Mouse (Mus musculus) monocyte, adult 5-6 weeks (primary cell): ENCODE results near the gene Pomt1. TPM values are rescaled to one million over a fixed set of nuclear protein-coding genes. Genes with fewer than 3 reads are reported as not detected.
A peak's percentile ranks its signal among the peaks of the same experiment; 100 is the strongest.

Experiments
- ATAC-seq: fragments of 153-309, 156-312 bp; replicated peaks from 2 replicates; pipeline ENCODE4 v1.8.0; 2017; ENCODE audit warnings: mild to moderate bottlenecking; ENCODE audit not compliant: low TSS enrichment, insufficient number of reproducible peaks, severe bottlenecking, poor library complexity, low FRiP score
- total RNA-seq: library from RNA; stranded (forward); fragments of 200-1000, 200-491, 200-594 nt; gene quantifications from 3 replicates; pipeline ENCODE4 v1.2.3, GENCODE M21; 2017

Pomt1 gene
- total RNA-seq, 1 experiment from 2014 or later = 8.4 TPM

DNA sequence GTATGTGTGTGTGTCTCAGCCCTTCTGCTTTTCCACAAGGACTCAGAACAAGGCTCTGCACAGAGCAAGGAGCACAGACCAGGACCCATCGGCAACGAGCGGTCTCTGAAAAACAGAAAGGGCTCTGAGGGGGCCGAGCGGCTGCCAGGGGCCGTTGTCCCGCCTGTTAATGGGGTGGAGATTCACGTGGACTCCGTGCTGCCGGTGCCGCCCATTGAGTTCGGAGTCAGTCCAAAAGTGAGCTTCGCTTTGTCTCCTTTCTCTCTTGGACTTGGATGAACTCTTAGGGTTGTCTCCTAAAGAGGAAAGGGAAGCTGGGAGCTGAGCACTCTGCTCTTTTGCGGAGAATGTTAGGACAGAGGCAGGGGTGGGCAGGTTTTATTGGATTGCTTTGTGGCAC, 16.9 kb upstream of the Pomt1 start:
- no peak for ATAC-seq

GRCm38 (mm10) chr2:32220021-32220420, 16.4 kb upstream of the Pomt1 start:
- ATAC-seq = no peak

- no peak for ATAC-seq
Measured at GRCm38 (mm10) chr2:32220969-32221368, 15.4 kb upstream of the Pomt1 start.

DNA sequence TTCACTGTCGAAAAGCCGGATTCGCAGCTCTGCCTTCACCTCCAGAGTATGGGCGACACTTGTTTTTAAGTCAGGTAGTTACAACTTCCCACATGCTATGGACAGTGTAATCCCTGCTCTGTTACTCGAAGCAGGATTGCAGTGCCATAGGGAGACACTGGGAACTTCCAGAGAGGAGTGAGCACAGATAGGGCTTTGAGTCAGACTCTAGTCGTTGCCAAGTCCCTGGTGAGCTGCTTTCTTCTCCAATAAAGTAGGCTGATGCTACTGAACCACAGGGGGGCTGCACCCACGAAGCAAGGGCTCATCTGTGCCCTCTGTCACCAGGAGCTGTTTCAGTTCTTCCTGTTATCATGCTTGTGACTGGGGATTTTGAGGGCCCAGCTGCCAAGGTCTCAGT, 14.8 kb upstream of the Pomt1 start:
- ATAC-seq = no peak

- ATAC-seq = no peak
Measured at GRCm38 (mm10) chr2:32222057-32222456, 14.3 kb upstream of the Pomt1 start.

GRCm38 (mm10) chr2:32235433-32235832, 957 bp upstream of the Pomt1 start:
- ATAC-seq = no peak

DNA sequence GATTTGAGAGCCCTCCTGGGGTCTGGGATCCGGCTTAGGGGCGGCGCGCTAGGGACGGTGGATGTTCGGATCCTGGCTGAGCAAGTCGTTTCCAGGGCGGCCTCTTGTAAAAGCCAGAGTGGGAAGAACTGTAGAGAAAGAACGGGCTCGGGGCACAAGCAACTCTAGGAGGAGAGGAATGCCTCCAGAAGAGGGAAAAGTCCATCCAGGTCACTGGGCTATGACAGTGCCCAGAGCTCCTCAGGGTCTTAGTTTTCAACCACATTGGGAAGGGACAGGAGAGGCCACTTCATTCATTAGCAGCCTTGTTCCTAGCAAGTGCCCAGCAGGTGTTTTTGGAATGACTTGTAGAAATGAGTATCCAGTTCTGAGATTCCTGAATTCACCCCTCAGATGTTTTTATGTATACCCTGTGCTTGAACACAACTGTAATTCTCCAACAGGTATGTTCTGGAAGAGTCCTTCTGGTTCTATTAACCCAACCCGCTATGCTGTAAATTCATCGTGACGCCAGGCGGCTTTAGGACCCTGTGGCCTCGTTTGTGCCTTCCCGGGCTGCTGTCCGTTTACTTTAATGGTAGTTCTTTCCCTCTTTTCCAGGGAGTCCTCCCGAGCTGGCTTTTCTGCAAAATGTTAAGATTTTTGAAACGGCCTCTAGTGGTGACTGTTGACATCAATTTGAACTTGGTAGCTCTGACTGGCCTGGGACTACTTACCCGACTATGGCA, 534 bp downstream of the Pomt1 start:
- peak; percentile 38; the same call in 1 of the 2 replicates for ATAC-seq

DNA sequence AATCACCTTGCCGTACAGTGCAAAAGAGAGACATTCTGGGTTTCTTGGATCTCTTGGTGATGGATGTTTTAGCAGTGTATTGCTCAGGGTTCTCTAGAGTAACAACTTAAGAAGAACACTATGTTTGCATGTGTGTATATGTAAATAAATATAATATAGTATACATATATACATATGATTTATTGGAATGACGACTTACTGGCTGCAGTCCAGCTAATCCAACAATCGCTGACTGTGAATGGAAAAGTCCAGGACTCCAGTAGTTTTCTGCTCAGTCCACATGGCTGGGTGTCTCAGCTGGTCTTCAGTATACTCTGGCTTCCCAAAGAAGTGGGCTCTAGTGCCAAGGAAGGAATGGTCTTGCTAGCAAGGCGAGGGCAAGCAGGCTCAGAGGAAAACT, 1.2 kb downstream of the Pomt1 start:
- ATAC-seq = no peak

- ATAC-seq = no peak
Measured at GRCm38 (mm10) chr2:32238708-32239435, 2.5 kb downstream of the Pomt1 start.

GRCm38 (mm10) chr2:32240591-32240990, 4.2 kb downstream of the Pomt1 start:
- ATAC-seq = no peak

GRCm38 (mm10) chr2:32242986-32243385, 6.6 kb downstream of the Pomt1 start:
- ATAC-seq = no peak

- ATAC-seq = no peak
Measured at GRCm38 (mm10) chr2:32246741-32247140, 10.4 kb downstream of the Pomt1 start.

DNA sequence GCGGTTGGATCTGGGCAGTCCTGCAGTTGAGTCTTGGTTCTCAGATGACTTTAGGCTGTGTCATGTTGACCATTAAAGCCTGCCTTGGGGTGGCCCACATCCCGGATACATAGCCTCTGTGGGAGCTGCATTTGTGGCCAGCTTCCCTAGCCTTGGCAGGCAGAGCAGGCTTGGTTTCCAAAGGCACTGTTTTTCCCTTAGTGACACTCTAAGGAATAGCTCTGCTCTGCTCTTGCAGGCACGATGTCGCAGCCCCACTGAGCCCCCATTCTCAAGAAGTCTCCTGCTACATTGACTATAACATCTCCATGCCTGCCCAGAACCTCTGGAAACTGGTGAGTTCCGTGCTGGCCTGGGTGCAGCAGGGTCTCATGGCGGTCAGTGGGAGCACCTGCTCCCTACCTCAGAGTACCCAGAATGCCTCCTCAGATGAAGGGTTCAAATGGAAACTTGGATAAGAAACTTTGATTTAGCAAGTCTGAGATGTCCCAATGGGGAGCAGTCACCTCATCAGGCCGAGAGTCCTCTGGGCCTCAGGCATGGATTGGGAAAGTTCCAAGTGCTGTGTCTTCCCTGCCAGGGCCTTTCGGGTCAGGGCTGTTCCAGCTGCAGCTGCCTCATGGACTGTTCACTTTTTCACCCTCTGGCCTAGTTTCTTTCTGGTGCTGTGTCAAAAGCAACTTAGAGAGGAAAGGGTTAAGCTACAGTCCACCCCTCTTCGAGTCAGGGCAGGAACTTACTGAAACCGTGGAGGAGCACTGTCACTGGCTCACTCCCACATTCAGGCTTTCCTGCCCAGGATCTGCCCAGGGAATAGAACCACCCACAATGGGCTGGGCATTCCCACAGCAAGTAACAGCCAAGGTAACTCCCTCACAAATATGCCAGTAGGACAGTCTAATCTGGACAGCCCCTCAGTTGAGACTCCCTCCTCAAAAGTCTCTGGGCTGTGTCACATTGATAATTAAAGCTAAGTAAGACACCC, 12.3 kb downstream of the Pomt1 start:
- no peak for ATAC-seq

GRCm38 (mm10) chr2:32251791-32252527, 15.6 kb downstream of the Pomt1 start:
- ATAC-seq = no peak

- no peak for ATAC-seq
Measured at GRCm38 (mm10) chr2:32252658-32253057, 16.3 kb downstream of the Pomt1 start.

- no peak for ATAC-seq
Measured at GRCm38 (mm10) chr2:32253352-32253751, 17.0 kb downstream of the Pomt1 start.

GRCm38 (mm10) chr2:32254563-32254962, 18.2 kb downstream of the Pomt1 start:
- ATAC-seq = no peak

DNA sequence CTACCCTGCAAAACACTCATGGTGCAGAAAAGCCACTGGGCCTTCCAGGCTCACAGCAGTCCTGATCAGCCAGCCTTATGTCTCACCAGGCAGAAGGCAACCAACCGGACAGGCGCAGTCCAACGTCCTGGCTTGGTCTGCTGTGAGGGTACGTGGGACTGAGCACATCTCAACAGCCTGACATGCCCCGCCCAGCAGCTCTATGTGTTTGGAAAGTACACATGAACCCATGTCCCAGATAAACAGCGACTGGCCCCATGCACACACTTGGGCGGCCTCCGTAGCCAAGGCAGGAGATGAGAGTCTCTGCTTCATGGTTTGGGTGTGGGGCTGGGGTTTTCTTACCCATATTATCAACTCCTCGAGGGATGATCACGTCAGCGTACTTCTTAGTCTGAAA, 19.9 kb downstream of the Pomt1 start:
- no peak for ATAC-seq
